Mouse (Mus musculus): ENCODE results near the gene 1600014C23Rik.

- TF ChIP-seq EP300 (optimal IDR thresholded peaks at IDR 0.05): no peak
- no peak for TF ChIP-seq CTCF (IDR thresholded peaks at IDR 0.05; ENCODE audit: low read depth)
These were observed 28.3 kb upstream of the 1600014C23Rik start for GRCm38 (mm10) chr17:45761902-45762301.

All from stomach, postnatal 0 days (tissue).